Mouse (Mus musculus) brain, adult 2 months (tissue): ENCODE results near the gene Olfr924.
A peak's percentile ranks its signal among the peaks of the same experiment; 100 is the strongest.
"Not testable (repeated sequence)": the region's sequence is repeated elsewhere in the genome, so short reads cannot be mapped to it uniquely, and the experiment has no call there.

Source experiments
- DNase-seq: peaks from one replicate; pipeline ENCODE4 v3.0.0; 2011; ENCODE audit warnings: low read depth, low spot score

Olfr924 gene

GRCm38 (mm10) chr9:38844149-38844548, at the start of gene Olfr924:
Gene Olfr924, plus strand, starts transcription at chr9:38844449.
- DNase-seq, result no peak

GRCm38 (mm10) chr9:38805696-38806095, 38.6 kb upstream of the Olfr924 start:
- DNase-seq, result peak; percentile 48

- DNase-seq, result no peak
Measured at GRCm38 (mm10) chr9:38814314-38814713, 29.9 kb upstream of the Olfr924 start, which contains the start of gene Olfr922. Gene Olfr922, plus strand, starts transcription at chr9:38814614.

- DNase-seq, result no peak
Measured at GRCm38 (mm10) chr9:38815458-38815986, 28.7 kb upstream of the Olfr924 start.

GRCm38 (mm10) chr9:38826245-38826644, 18.0 kb upstream of the Olfr924 start, which contains the start of gene Olfr923:
Gene Olfr923, plus strand, starts transcription at chr9:38826545.
- DNase-seq, result no peak

GRCm38 (mm10) chr9:38833027-38833426, 11.2 kb upstream of the Olfr924 start:
- no peak for DNase-seq

- DNase-seq, result no peak
Measured at GRCm38 (mm10) chr9:38854760-38855159, 10.5 kb downstream of the Olfr924 start, which contains the start of gene Olfr26. Gene Olfr26, plus strand, starts transcription at chr9:38855060.

GRCm38 (mm10) chr9:38874880-38875279, 30.6 kb downstream of the Olfr924 start:
- DNase-seq, result not testable (repeated sequence)

GRCm38 (mm10) chr9:38876826-38877225, 32.6 kb downstream of the Olfr924 start, which contains the start of gene Olfr926:
Gene Olfr926, plus strand, starts transcription at chr9:38877126.
- no peak for DNase-seq
